Mouse (Mus musculus) limb, embryonic 13.5 days (tissue): ENCODE measurements around the gene Mad1l1. TPM values are rescaled to one million over a fixed set of nuclear protein-coding genes. Genes with fewer than 3 reads are reported as not detected.

Source experiments
- ATAC-seq: fragments of 200-750 bp; cut with Nextera tagmentation; 2 replicates; pipeline ENCODE4 v1.8.0; 2017; ENCODE audit warnings: low read depth, moderate number of reproducible peaks, moderate TSS enrichment; ENCODE audit not compliant: low FRiP score
- H3K27ac ChIP-seq: fragments of 300-500 bp; sonication (generic); 2 replicates; pipeline ENCODE4 v1.5.1; 2015; ENCODE audit warnings: inconsistent platforms, mild to moderate bottlenecking, moderate library complexity
- H3K27me3 ChIP-seq: fragments of 300-500 bp; sonication (generic); 2 replicates; pipeline ENCODE4 v1.6.1; 2015; ENCODE audit warnings: mild to moderate bottlenecking, inconsistent platforms
- H3K36me3 ChIP-seq: fragments of 300-500 bp; sonication (generic); 2 replicates; pipeline ENCODE4 v1.6.1; 2015; ENCODE audit warnings: inconsistent platforms, mild to moderate bottlenecking, moderate library complexity
- H3K4me1 ChIP-seq: fragments of 300-500 bp; sonication (generic); 2 replicates; pipeline ENCODE4 v1.6.1; 2015; ENCODE audit warnings: inconsistent platforms
- H3K4me2 ChIP-seq: fragments of 300-500 bp; sonication (generic); replicated peaks from 2 replicates; pipeline ENCODE4 v1.6.1; 2015; ENCODE audit warnings: inconsistent platforms, mild to moderate bottlenecking, moderate library complexity
- H3K4me3 ChIP-seq: fragments of 300-500 bp; sonication (generic); 2 replicates; pipeline ENCODE4 v1.5.1; 2015; ENCODE audit warnings: moderate library complexity, mild to moderate bottlenecking, inconsistent platforms
- H3K9ac ChIP-seq: fragments of 300-500 bp; sonication (generic); 2 replicates; pipeline ENCODE4 v1.6.1; 2015; ENCODE audit warnings: mild to moderate bottlenecking, inconsistent platforms
- H3K9me3 ChIP-seq: fragments of 300-500 bp; sonication (generic); 2 replicates; pipeline ENCODE4 v1.6.1; 2016; ENCODE audit warnings: inconsistent platforms
- WGBS: fragments of 180-500 bp; shearing (Covaris S2); methylation state at CpG from one replicate; pipeline ENCODE4 v1.1.7; 2015; 5-methylcytosine and 5-hydroxymethylcytosine counted together
- polyA plus RNA-seq: library from polyadenylated mRNA; unstranded; fragments of >200 nt; fragmentation: Nextera tagmentation; extraction: Ambion mirVana; gene quantifications from 2 replicates; pipeline ENCODE4 v1.2.1, GENCODE M21; 2015

Gene Mad1l1
- polyA plus RNA-seq, 1 experiment from 2014 or later = 52.6 TPM

DNA sequence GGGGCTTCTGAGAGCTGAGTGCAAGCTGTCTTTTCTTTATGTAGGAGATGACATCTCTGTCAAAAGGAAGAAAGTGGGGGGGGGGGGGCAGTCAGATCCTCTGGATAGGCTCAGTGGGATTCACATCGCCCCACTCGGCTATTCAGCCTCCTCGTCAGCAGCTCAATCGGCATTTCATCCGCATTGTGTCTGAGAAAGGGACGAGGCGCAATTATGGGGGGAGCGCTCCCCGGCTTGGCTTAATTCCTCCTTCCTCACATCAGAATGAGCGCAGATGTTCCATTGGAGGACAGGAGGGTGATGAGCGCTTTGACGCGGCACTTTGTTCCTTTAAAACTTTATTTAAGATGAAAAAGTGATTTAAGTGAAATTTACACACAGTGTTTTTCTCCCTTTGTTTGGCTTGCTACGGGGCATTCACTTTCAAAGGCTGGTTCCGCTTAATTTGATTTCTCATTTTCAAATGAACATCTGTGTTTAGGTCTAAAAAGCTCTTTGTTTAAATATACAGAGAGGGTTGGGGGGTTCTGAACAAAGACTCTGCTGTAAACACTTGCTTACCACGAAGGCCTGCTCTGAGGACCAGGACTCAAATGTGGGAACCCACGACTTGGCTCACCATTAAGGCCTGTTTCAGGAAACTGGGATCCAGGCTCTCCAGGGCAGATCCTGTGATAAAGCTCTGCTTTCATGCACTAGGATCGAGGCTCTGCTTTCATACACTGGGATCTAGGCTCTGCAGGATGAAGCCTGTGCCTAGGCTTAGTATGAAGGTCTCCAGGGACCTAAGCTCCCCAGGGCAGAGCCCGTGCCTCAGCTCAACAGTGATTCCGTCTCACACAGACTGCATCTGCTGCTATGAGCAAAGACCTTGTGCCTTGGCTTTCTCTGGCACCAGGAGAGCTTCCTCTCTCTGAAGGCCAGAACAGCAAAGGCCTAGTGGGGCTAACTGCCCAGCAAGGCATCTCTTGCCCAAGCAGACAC, 98.0 kb downstream of the Mad1l1 start:
- Histone ChIP-seq H3K27ac (no peak overlapping the region), H3K9me3 (no peaks in the 10 kb centered on the region), H3K36me3 (peaks cover 5% of the 10 kb centered on the region), H3K27me3 (no peaks in the 10 kb centered on the region), H3K9ac (no peak overlapping the region), H3K4me3 (no peak overlapping the region), H3K4me1 (no peaks in the 10 kb centered on the region), H3K4me2 (no peak overlapping the region)
- WGBS = 81% methylated on average over 20 of the region's 20 CpGs
- ATAC-seq = no peak

GRCm38 (mm10) chr5:140221016-140221650, 100.2 kb downstream of the Mad1l1 start:
- H3K9me3 ChIP-seq = no peaks in the 10 kb centered on the region
- peaks cover 5% of the 10 kb centered on the region; the same call in 1 of the 2 replicates for H3K36me3 ChIP-seq
- no peak overlapping the region for H3K9ac ChIP-seq
- H3K4me2 ChIP-seq = no peak overlapping the region
- no peak overlapping the region for H3K4me3 ChIP-seq
- 64% methylated on average over 3 of the region's 3 CpGs for WGBS
- no peak overlapping the region for H3K27ac ChIP-seq
- H3K27me3 ChIP-seq = no peaks in the 10 kb centered on the region
- no peaks in the 10 kb centered on the region for H3K4me1 ChIP-seq
- ATAC-seq = no peak

GRCm38 (mm10) chr5:140219252-140219651, 102.1 kb downstream of the Mad1l1 start:
- ATAC-seq = no peak
- H3K4me2 ChIP-seq = no peak overlapping the region
- H3K4me1 ChIP-seq = no peaks in the 10 kb centered on the region
- no peak overlapping the region for H3K9ac ChIP-seq
- WGBS = 75% methylated on average over 1 of the region's 1 CpGs
- H3K9me3 ChIP-seq = no peaks in the 10 kb centered on the region
- H3K4me3 ChIP-seq = no peak overlapping the region
- no peaks in the 10 kb centered on the region for H3K27me3 ChIP-seq
- no peak overlapping the region for H3K27ac ChIP-seq
- peaks cover 5% of the 10 kb centered on the region; the same call in 1 of the 2 replicates for H3K36me3 ChIP-seq

GRCm38 (mm10) chr5:140217900-140218299, 103.5 kb downstream of the Mad1l1 start:
- ATAC-seq = no peak
- Histone ChIP-seq H3K27ac (no peak overlapping the region), H3K4me3 (no peak overlapping the region), H3K27me3 (no peaks in the 10 kb centered on the region), H3K4me2 (no peak overlapping the region), H3K9ac (no peak overlapping the region), H3K36me3 (peaks cover 5% of the 10 kb centered on the region; the same call in 1 of the 2 replicates), H3K9me3 (no peaks in the 10 kb centered on the region), H3K4me1 (no peaks in the 10 kb centered on the region)
- WGBS = 22% methylated on average over 2 of the region's 2 CpGs

- Histone ChIP-seq H3K27me3 (no peaks in the 10 kb centered on the region), H3K9ac (no peak overlapping the region), H3K4me1 (no peaks in the 10 kb centered on the region), H3K36me3 (peaks cover 1% of the 10 kb centered on the region; the same call in 1 of the 2 replicates), H3K9me3 (no peaks in the 10 kb centered on the region), H3K4me3 (no peak overlapping the region), H3K27ac (no peak overlapping the region), H3K4me2 (no peak overlapping the region)
- no peak for ATAC-seq
- 83% methylated on average over 3 of the region's 3 CpGs for WGBS
Observed at GRCm38 (mm10) chr5:140217083-140217482, 104.3 kb downstream of the Mad1l1 start.

DNA sequence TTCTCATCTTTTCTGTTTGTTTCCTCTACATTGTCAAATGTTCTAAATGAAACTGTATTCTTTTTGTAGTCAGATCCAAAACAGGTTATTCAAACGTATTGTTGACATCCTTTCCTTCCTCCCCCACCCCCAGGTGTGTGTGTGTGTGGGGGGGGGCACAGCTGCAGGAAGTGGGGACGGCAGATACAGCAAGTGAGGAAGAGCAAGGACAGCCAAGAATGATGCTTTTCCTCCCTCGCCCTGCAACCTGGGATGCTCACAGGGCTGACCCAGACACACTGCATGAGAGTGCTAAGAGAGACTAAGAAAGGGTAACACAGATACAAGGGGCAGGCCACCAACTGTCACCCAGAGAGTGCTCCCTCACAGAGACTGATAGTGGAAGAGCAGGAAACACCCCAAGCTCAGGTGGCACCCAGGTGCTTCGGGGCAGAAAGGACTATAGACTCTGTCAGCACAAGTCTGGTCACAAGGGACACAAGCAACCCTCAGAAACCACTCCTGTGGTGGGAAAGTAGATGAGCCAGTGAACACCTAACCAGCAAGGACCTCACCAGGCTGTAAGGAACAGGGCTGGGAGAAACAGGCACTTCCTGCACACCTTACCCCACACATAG, 105.8 kb downstream of the Mad1l1 start:
- H3K27me3 ChIP-seq = no peaks in the 10 kb centered on the region
- H3K4me3 ChIP-seq = no peak overlapping the region
- no peaks in the 10 kb centered on the region for H3K36me3 ChIP-seq
- H3K27ac ChIP-seq = no peak overlapping the region
- H3K4me2 ChIP-seq = no peak overlapping the region
- WGBS = 72% methylated on average over 4 of the region's 4 CpGs
- H3K4me1 ChIP-seq = no peaks in the 10 kb centered on the region
- ATAC-seq = no peak
- no peak overlapping the region for H3K9ac ChIP-seq
- no peaks in the 10 kb centered on the region for H3K9me3 ChIP-seq

DNA sequence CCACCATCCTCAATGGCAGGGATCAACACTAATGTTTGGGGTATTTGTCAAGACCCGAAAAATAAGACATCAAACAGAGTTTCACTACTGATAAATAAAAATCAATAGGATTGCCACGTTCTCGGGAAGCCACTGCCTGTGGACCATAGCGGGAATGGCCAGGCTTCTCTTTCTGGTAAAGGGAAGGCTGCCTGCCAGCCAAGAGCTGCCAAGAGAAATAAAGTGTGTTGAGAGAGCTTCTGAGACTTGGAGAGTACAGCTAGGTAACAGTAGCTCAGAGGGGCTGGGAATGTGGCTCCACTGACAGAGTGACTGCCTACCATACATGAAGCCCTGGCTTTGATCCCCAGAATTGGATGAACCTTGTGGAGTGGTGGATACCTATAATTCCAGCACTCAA, 108.4 kb downstream of the Mad1l1 start:
- Histone ChIP-seq H3K27ac (no peak overlapping the region), H3K9me3 (no peaks in the 10 kb centered on the region), H3K4me3 (no peak overlapping the region), H3K4me1 (peaks cover 15% of the 10 kb centered on the region), H3K27me3 (no peaks in the 10 kb centered on the region), H3K4me2 (no peak overlapping the region), H3K9ac (no peak overlapping the region), H3K36me3 (no peaks in the 10 kb centered on the region)
- ATAC-seq = no peak
- WGBS = 76% methylated on average over 4 of the region's 4 CpGs

DNA sequence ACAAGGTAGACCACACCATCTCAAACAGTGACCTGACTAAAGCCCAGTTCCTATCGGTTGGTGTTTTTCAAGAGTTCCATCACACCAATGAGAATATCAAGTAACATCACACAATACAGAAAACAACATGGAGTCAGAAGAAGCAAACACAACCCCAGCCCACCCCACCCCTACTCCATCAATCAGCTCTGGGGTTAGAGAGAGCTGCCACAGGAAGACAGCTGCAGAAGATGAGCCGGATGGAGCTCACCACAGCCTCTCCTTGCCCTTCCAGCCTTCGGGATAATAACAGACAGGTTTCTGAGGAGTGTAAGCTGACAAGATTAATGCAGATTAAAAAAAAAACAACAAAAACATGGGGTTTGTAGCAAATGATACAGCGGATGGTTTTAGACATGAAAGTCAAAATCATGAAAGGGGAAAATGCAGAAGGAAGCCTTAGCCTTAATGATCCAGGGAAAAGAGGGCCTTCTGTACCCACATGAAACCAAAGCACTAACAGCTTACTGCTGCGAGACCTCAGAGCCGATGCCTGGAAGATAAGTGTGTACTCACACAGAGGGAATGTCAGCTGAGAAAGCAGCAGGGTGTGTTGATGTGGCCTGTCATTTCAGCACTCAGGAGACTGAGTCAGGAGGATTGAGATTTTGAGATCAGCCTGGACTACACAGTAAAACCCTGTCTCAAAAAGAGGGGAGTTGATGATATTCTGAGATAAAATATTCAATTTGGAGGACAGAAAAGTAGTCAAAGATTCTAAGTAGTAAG, 110.8 kb downstream of the Mad1l1 start:
- WGBS = 79% methylated on average over 6 of the region's 6 CpGs
- Histone ChIP-seq H3K4me1 (peaks cover 15% of the 10 kb centered on the region), H3K9me3 (no peaks in the 10 kb centered on the region)

DNA sequence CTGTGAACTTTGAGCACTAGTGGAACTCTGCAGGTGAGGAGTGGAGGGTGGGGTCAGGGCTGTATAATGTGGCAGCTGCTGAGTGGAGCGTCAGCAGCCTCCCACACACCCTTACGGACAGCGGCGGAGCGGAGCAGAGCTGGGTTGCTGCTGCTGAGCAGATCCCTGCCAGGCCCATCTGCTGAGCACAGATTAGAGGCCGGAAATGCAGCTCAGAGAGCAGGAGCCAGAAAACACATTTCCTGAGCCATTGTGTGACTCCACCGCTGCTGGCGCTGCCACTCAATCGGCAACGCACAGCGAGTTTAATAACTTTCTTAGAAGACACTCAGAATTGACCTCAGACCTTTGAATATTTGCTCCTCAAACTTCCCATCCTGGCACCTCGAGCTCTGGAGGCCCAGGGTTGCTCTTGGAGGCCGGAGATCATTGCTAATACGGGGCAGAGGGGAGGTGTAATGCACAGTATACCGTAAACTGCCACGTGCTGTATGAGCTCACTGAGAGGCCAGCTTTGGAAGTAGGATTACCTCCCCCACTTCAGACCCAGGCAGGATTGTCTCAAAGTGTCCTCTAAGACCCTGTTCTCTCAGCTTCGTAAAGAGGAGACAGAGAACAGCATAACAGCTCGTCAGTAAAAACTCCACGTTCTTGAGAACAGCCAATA, 112.5 kb downstream of the Mad1l1 start:
- peak overlapping the region; percentile 25; the same call in 1 of the 2 replicates for H3K4me2 ChIP-seq
- 35% methylated on average over 19 of the region's 19 CpGs for WGBS
- H3K9me3 ChIP-seq = no peaks in the 10 kb centered on the region
- H3K9ac ChIP-seq = peak overlapping the region; percentile 45
- H3K4me1 ChIP-seq = peaks cover 15% of the 10 kb centered on the region
- no peaks in the 10 kb centered on the region for H3K36me3 ChIP-seq
- no peak overlapping the region for H3K4me3 ChIP-seq
- H3K27ac ChIP-seq = peak overlapping the region; percentile 22; the same call in 1 of the 2 replicates
- H3K27me3 ChIP-seq = no peaks in the 10 kb centered on the region
- ATAC-seq = peak; percentile 59; the same call in 1 of the 2 replicates

More for the DNA sequence above, 110.8 kb downstream of the Mad1l1 start:
- no peak overlapping the region for H3K4me2 ChIP-seq
- H3K27me3 ChIP-seq = no peaks in the 10 kb centered on the region
- H3K27ac ChIP-seq = no peak overlapping the region
- ATAC-seq = no peak
- H3K36me3 ChIP-seq = no peaks in the 10 kb centered on the region
- no peak overlapping the region for H3K9ac ChIP-seq
- H3K4me3 ChIP-seq = no peak overlapping the region

DNA sequence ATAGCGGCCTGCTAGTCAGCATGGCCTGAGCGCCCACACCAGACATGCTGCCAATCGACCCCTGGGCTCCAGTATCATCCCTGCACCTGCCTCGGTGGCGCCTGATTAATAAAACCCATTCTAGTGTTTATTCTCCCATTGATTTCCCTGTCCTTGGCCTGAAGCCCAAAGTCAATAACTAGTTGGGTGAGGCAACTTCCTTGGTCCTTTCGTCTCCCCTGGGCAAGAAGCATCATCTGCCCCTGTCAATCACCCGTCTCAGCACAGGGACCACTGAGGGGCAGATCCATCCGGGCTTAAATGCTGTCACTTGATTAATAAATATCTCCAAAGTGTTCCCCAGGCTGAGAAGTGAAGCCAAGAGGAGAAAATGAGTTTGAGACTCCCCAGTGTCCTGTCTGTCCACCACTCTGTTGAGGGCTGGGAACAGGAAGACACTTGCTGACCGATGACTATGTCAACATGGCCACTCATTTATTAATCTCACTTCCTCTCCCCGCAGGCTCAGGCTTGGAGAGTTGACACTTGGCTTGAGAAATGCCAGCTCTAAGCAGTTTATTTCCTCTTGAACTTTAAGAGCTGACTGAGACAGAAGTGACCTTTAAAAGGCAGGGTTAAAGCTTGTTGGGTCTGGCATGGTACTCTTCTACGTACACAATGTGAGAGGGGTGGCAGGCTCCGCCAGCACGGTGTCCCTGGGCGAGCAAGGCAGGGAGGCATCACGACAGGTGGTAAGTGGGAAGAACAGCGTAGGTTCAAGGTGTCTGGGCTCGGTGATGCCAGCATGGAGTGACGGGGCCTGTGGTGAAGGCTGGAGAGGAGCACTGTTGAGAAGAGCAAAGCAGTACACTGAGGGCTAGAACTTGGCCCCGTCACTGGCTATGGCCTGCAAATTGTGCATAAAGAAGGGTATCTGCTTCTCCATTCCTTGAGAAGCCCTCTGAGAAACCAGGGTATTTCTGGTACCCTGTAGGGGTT, 114.3 kb downstream of the Mad1l1 start:
- 89% methylated on average over 19 of the region's 19 CpGs for WGBS
- Histone ChIP-seq H3K9ac (no peak overlapping the region), H3K27ac (no peak overlapping the region), H3K9me3 (no peaks in the 10 kb centered on the region), H3K4me3 (no peak overlapping the region), H3K27me3 (no peaks in the 10 kb centered on the region), H3K4me2 (no peak overlapping the region), H3K36me3 (no peaks in the 10 kb centered on the region), H3K4me1 (peaks cover 15% of the 10 kb centered on the region)
- no peak for ATAC-seq
